Mouse (Mus musculus): ENCODE results near the gene Smad3.

Gene Smad3

GRCm38 (mm10) chr9:63718735-63719358 is 38.9 kb downstream of the Smad3 start:
- DNase-seq, result no peak

- no peak for DNase-seq
Measured at GRCm38 (mm10) chr9:63718170-63718569, 39.6 kb downstream of the Smad3 start.

- DNase-seq, result no peak
Measured at GRCm38 (mm10) chr9:63717474-63718005, 40.3 kb downstream of the Smad3 start.

GRCm38 (mm10) chr9:63716150-63717138 is 41.4 kb downstream of the Smad3 start:
- DNase-seq, result peak; percentile 84

- DNase-seq, result no peak
Measured at GRCm38 (mm10) chr9:63714572-63714971, 43.2 kb downstream of the Smad3 start.

GRCm38 (mm10) chr9:63712838-63713237 is 45.0 kb downstream of the Smad3 start:
- DNase-seq, result no peak

GRCm38 (mm10) chr9:63711580-63712230 is 46.1 kb downstream of the Smad3 start:
- peak; percentile 59 for DNase-seq

GRCm38 (mm10) chr9:63709857-63710256 is 47.9 kb downstream of the Smad3 start:
- no peak for DNase-seq

- DNase-seq, result no peak
Measured at GRCm38 (mm10) chr9:63709266-63709665, 48.5 kb downstream of the Smad3 start.

- no peak for DNase-seq
Measured at GRCm38 (mm10) chr9:63707816-63708588, 49.8 kb downstream of the Smad3 start.

- DNase-seq, result peak; percentile 79
Measured at GRCm38 (mm10) chr9:63706152-63706733, 51.6 kb downstream of the Smad3 start.

- DNase-seq, result no peak
Measured at GRCm38 (mm10) chr9:63704979-63705751, 52.6 kb downstream of the Smad3 start.

GRCm38 (mm10) chr9:63704131-63704530 is 53.7 kb downstream of the Smad3 start:
- no peak for DNase-seq

GRCm38 (mm10) chr9:63703236-63703785 is 54.5 kb downstream of the Smad3 start:
- peak; percentile 55 for DNase-seq

- no peak for DNase-seq
Measured at GRCm38 (mm10) chr9:63702502-63703013, 55.2 kb downstream of the Smad3 start.

- no peak for DNase-seq
Measured at GRCm38 (mm10) chr9:63701957-63702309, 55.9 kb downstream of the Smad3 start.

- no peak for DNase-seq
Measured at GRCm38 (mm10) chr9:63701258-63701956, 56.4 kb downstream of the Smad3 start.

GRCm38 (mm10) chr9:63699145-63699544 is 58.6 kb downstream of the Smad3 start:
- peak; percentile 68 for DNase-seq

GRCm38 (mm10) chr9:63698320-63699045 is 59.3 kb downstream of the Smad3 start:
- DNase-seq, result peak; percentile 85
